Mouse (Mus musculus) forebrain, embryonic 11.5 days (tissue): ENCODE data around the gene Ggt1. TPM values are rescaled to one million over a fixed set of nuclear protein-coding genes. Genes with fewer than 3 reads are reported as not detected.
A peak's percentile ranks its signal among the peaks of the same experiment; 100 is the strongest.

Experiments used
- ATAC-seq: fragments of 200-750 bp; cut with Nextera tagmentation; replicated peaks from 2 replicates; pipeline ENCODE4 v1.8.0; 2017; ENCODE audit warnings: moderate TSS enrichment; ENCODE audit not compliant: low FRiP score
- DNase-seq: peaks from one replicate; pipeline ENCODE4 v3.0.0-alpha.2; 2017; ENCODE audit warnings: low spot score
- H3K27ac ChIP-seq: fragments of 300-500 bp; sonication (generic); 2 replicates; pipeline ENCODE4 v1.5.1; 2014; ENCODE audit warnings: low read depth, low read length
- H3K27me3 ChIP-seq: fragments of 300-500 bp; sonication (generic); 2 replicates; pipeline ENCODE4 v1.6.1; 2014; ENCODE audit warnings: mild to moderate bottlenecking, low read length, mixed read lengths; ENCODE audit not compliant: control insufficient read depth, insufficient read depth
- H3K36me3 ChIP-seq: fragments of 300-500 bp; sonication (generic); 2 replicates; pipeline ENCODE4 v1.6.1; 2014; ENCODE audit warnings: mild to moderate bottlenecking, low read length, moderate library complexity, mixed read lengths; ENCODE audit not compliant: control insufficient read depth, insufficient read depth
- H3K4me1 ChIP-seq: fragments of 300-500 bp; sonication (generic); replicated peaks from 2 replicates; pipeline ENCODE4 v1.6.1; 2014; ENCODE audit warnings: low read length, mixed read lengths; ENCODE audit not compliant: control insufficient read depth, insufficient read depth
- H3K4me2 ChIP-seq: fragments of 300-500 bp; sonication (generic); 2 replicates; pipeline ENCODE4 v1.6.1; 2014; ENCODE audit warnings: low read depth, mild to moderate bottlenecking, low read length, moderate library complexity, mixed read lengths; ENCODE audit not compliant: severe bottlenecking
- H3K4me3 ChIP-seq: fragments of 300-500 bp; sonication (generic); 2 replicates; pipeline ENCODE4 v1.5.1; 2014; ENCODE audit warnings: low read depth, low read length
- H3K9ac ChIP-seq: fragments of 300-500 bp; sonication (generic); 2 replicates; pipeline ENCODE4 v1.6.1; 2014; ENCODE audit warnings: low read length
- H3K9me3 ChIP-seq: fragments of 300-500 bp; sonication (generic); 2 replicates; pipeline ENCODE4 v1.6.1; 2016; ENCODE audit warnings: low read length, mixed read lengths; ENCODE audit not compliant: control insufficient read depth
- WGBS: fragments of 180-500 bp; shearing (Covaris S2); extraction: QIAGEN DNeasy Blood & Tissue Kit; methylation state at CpG from one replicate; pipeline ENCODE4 v1.1.7; 2014; 5-methylcytosine and 5-hydroxymethylcytosine counted together
- polyA plus RNA-seq: library from polyadenylated mRNA; unstranded; fragments of >200 nt; fragmentation: Nextera tagmentation; extraction: Ambion mirVana; gene quantifications from 2 replicates; pipeline ENCODE4 v1.2.1, GENCODE M21; 2014

Gene Ggt1
- polyA plus RNA-seq, 1 experiment from 2014 or later = 2.3 TPM

- Histone ChIP-seq H3K9ac (no peak overlapping the region), H3K4me2 (no peak overlapping the region), H3K4me1 (no peaks in the 10 kb centered on the region), H3K36me3 (no peaks in the 10 kb centered on the region), H3K9me3 (no peaks in the 10 kb centered on the region), H3K27me3 (no peaks in the 10 kb centered on the region), H3K4me3 (no peak overlapping the region), H3K27ac (no peak overlapping the region)
- 87% methylated on average over 11 of the region's 11 CpGs for WGBS
- ATAC-seq (no peak), DNase-seq (peak; percentile 33)
These were observed 47.6 kb downstream of the Ggt1 start for GRCm38 (mm10) chr10:75608975-75609374.

DNA sequence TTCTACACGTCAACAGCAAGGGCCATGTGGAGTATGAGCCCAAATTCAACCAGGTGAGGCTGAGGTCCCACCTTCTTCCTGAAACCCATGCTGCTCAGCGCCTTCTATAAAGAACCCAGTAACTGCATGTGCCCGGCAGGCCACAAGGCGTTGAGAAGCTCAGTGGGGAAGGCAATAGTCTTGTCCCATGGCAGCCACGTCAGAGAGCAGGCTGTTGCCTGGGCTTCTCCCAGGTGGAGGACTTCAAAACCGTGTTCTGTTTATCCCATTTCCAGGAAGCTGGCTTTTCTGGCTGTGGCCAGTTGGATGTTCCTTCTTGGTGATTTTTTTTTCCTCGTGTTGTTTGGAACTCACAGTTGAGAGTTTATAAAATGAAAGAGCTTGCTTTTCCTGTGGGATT, 49.1 kb downstream of the Ggt1 start:
- Histone ChIP-seq H3K36me3 (no peaks in the 10 kb centered on the region), H3K27me3 (no peaks in the 10 kb centered on the region), H3K4me2 (no peak overlapping the region), H3K9ac (no peak overlapping the region), H3K4me1 (no peaks in the 10 kb centered on the region), H3K4me3 (no peak overlapping the region), H3K27ac (no peak overlapping the region), H3K9me3 (no peaks in the 10 kb centered on the region)
- peak; percentile 37 for DNase-seq
- 73% methylated on average over 7 of the region's 7 CpGs for WGBS
- no peak for ATAC-seq

DNA sequence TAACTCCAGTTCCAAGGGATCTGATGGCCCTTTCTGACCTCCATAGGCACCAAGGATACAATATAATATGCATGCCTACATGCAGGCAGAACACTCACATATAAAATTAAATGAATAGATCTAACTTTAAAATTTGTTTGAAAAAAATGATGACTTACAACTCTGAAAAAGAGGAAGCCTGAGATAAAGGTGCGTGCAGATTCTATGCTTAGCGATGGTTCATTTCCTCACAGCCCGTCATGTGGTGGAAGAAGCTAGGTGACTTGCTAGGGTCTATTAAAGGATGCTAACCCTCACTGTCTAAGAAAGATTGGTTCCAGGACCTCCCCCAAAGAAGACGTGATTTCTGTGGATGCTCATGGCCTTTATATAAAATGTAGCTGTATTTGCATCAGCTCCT, 54.6 kb downstream of the Ggt1 start:
- Histone ChIP-seq H3K27me3 (no peaks in the 10 kb centered on the region), H3K4me2 (no peak overlapping the region), H3K4me3 (no peak overlapping the region), H3K9ac (no peak overlapping the region), H3K4me1 (no peaks in the 10 kb centered on the region), H3K27ac (no peak overlapping the region), H3K9me3 (no peaks in the 10 kb centered on the region), H3K36me3 (no peaks in the 10 kb centered on the region)
- ATAC-seq (no peak), DNase-seq (peak; percentile 17)
- 90% methylated on average over 4 of the region's 4 CpGs for WGBS

DNA sequence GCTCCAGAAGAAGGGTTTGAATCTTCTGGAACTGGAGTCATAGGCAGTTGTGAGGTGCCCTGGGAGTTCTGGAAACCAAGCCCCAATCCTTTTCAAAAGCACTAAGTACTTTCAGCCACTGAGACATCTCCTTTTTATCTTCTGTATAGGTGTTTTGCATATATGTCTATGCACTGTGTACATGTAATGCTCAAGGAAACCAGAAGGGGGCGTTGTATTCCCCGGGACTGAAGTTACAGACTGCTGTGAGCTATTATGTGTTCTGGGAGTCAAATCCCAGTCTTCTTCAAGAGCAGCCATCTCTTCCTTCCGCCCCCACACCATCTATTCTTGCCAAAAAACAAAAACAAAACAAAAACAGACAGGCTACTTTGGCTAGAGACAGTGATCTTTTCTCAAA, 59.4 kb downstream of the Ggt1 start:
- Histone ChIP-seq H3K27ac (no peak overlapping the region), H3K9ac (no peak overlapping the region), H3K4me2 (no peak overlapping the region), H3K4me3 (no peak overlapping the region), H3K27me3 (no peaks in the 10 kb centered on the region), H3K36me3 (no peaks in the 10 kb centered on the region), H3K9me3 (no peaks in the 10 kb centered on the region), H3K4me1 (no peaks in the 10 kb centered on the region)
- no peak for DNase-seq
- WGBS = 53% methylated on average over 3 of the region's 3 CpGs
- no peak for ATAC-seq

DNA sequence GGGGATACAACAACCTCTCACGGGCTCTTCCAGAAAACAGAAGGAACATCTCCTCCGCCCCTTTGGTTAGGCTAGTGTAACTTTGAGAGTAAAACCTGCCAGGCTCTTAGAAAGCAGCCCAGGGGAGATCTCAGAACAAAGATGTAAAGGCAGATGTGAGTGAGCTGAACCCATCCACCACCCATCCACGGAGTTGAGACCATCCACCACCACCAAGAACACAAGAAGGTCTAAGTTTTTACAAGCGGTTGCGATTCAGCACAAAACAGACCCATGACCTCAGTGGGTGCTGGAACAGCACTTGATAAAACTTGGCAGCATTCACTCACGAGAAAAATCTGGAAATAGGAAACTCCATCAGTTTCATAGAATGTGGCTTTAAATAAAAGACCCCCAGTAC, 64.5 kb downstream of the Ggt1 start:
- H3K4me3 ChIP-seq = no peak overlapping the region
- DNase-seq = no peak

GRCm38 (mm10) chr10:75626991-75627390, 65.6 kb downstream of the Ggt1 start:
- Histone ChIP-seq H3K4me1 (no peaks in the 10 kb centered on the region), H3K9ac (no peak overlapping the region), H3K4me3 (no peak overlapping the region), H3K4me2 (no peak overlapping the region), H3K9me3 (no peaks in the 10 kb centered on the region), H3K27me3 (no peaks in the 10 kb centered on the region), H3K27ac (no peak overlapping the region), H3K36me3 (no peaks in the 10 kb centered on the region)
- ATAC-seq (no peak), DNase-seq (no peak)
- 63% methylated on average over 3 of the region's 3 CpGs for WGBS

More for the DNA sequence above, 64.5 kb downstream of the Ggt1 start:
- no peaks in the 10 kb centered on the region for H3K9me3 ChIP-seq
- H3K27me3 ChIP-seq = no peaks in the 10 kb centered on the region
- no peak overlapping the region for H3K9ac ChIP-seq
- H3K27ac ChIP-seq = no peak overlapping the region
- ATAC-seq = no peak
- H3K4me2 ChIP-seq = no peak overlapping the region
- WGBS = 62% methylated on average over 6 of the region's 6 CpGs
- H3K4me1 ChIP-seq = no peaks in the 10 kb centered on the region
- H3K36me3 ChIP-seq = no peaks in the 10 kb centered on the region

DNA sequence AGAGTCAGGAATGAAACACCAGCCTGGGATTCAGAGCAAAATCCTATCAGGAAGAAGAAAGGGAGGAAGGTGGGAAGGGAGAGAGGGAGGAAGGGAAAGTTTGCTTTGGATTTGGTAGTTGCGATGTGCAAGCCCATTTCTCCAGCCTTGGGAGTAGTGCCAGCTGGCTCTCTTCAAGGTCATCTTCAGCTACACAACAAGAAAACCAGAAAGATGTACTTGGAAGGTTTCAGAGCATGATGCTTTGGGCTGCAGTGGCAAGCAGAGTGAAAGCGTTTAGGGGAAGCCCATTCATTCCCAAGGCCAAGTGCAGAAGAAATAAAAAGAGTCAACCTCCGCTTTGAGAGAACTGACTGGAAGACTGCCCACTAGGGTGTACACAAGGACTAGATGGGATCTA, 66.1 kb downstream of the Ggt1 start:
- ATAC-seq = no peak
- Histone ChIP-seq H3K9me3 (no peaks in the 10 kb centered on the region), H3K4me2 (no peak overlapping the region), H3K4me1 (no peaks in the 10 kb centered on the region), H3K4me3 (no peak overlapping the region), H3K9ac (no peak overlapping the region), H3K27ac (no peak overlapping the region), H3K27me3 (no peaks in the 10 kb centered on the region), H3K36me3 (no peaks in the 10 kb centered on the region)
- WGBS = 80% methylated on average over 3 of the region's 3 CpGs
- DNase-seq = no peak

DNA sequence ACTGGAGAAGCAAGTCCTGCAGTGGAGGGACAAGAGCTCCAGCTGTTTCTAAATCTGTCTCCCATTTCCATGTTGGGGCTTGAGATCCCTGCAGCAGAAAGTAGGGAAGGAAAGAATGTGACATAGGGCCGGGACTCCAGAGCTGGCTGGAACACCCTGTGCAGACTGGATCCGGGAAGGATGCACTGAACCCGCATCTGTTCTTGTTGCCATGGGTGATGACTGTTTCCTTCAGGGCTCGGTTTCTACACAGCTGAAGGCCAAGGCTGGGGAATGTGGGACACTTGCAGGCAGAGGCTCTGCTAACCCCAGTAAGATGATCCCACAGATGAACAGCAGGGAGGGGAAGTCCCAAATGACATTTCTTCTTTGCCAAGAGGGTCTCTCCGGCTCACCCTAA, 71.2 kb downstream of the Ggt1 start:
- ATAC-seq (no peak), DNase-seq (no peak)
- Histone ChIP-seq H3K4me2 (no peak overlapping the region), H3K27me3 (no peaks in the 10 kb centered on the region), H3K4me3 (no peak overlapping the region), H3K9me3 (no peaks in the 10 kb centered on the region), H3K4me1 (no peaks in the 10 kb centered on the region), H3K9ac (no peak overlapping the region), H3K36me3 (no peaks in the 10 kb centered on the region), H3K27ac (no peak overlapping the region)
- 77% methylated on average over 5 of the region's 5 CpGs for WGBS

DNA sequence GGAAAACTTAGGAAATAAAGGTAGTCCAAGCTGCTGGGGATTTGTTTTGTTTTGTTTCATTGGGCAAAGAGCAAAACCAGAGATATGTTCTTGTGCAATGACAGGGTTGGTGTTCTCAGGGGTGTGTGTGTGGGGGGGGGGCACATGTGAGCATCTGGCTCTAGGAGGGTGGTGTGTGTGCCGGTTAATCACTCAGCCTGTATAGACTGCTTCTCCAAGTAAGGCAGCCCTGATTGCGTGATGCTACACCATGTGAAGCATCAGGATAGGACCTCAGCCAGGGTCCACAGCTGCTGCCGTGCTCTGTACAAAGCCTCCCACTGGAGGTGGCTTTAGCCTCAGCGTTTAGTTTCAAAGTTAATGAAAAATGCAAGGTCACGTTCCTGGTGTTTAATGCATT, 71.6 kb downstream of the Ggt1 start:
- DNase-seq = no peak
- no peaks in the 10 kb centered on the region for H3K4me1 ChIP-seq
- no peak overlapping the region for H3K4me2 ChIP-seq
- WGBS = 85% methylated on average over 5 of the region's 5 CpGs
- no peak for ATAC-seq
- H3K9me3 ChIP-seq = no peaks in the 10 kb centered on the region
- no peak overlapping the region for H3K27ac ChIP-seq
- no peaks in the 10 kb centered on the region for H3K36me3 ChIP-seq
- no peak overlapping the region for H3K9ac ChIP-seq
- H3K4me3 ChIP-seq = no peak overlapping the region
- no peaks in the 10 kb centered on the region for H3K27me3 ChIP-seq
